Mouse (Mus musculus): ENCODE data around the gene Npb.
A peak's percentile ranks its signal among the peaks of the same experiment; 100 is the strongest.
"Not testable (repeated sequence)": the region's sequence is repeated elsewhere in the genome, so short reads cannot be mapped to it uniquely, and the experiment has no call there.

Gene Npb

DNA sequence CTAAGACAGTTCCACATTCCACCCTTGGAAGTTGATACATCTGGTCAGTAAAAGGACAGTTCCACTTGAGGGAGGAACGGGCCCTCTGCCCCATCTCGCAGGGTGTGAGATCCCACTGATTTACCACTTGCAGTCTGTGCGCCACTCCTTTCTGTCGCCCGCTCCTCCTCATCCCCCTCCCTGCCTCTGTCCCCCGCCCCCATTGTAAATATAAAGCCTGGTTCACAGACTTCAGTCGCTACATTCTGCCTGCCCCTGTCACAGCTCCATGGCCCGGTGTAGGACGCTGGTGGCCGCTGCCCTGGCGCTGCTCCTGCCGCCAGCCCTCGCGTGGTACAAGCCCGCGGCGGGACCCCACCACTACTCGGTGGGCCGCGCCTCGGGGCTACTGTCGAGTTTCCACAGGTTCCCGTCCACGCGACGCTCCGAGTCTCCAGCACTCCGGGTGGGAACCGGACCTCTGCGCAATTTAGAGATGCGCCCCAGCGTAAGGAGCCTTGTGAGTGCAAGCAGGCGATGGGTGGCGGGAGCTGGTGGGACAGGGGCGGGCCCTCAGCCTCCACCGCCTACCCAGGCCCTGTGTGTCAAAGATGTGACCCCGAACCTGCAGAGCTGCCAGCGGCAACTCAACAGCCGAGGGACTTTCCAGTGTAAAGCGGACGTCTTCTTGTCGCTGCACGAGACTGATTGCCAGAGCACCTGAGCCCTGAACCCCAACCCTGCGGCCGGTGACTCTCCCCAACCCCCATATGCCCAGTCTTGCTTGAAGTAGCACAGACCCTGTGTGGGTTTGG is at the start of gene Npb:
TSS of gene Npb (plus strand) at position 237 of the 794 bp plus-strand sequence.
- DNase-seq (ENCODE audit: low spot score in 2 of 2) = peak in 1 of 2 experiments; percentile 4

DNA sequence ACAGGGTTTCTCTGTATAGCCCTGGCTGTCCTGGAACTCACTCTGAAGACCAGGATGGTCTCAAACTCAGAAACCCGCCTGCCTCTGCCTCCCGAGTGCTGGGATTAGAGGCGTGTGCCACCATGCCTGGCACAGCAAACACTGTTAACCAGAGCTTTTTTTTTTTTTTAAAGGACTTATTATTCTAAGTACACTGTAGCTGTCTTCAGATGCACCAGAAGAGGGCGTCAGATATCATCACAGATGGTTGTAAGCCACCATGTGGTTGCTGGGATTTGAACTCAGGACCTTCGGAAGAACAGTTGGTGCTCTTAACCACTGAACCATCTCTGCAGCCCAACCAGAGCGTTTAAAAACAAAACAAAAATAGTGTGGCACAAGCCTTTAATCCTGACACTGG is 49.4 kb upstream of the Npb start:
- DNase-seq (ENCODE audit: low spot score in 2 of 2) = not testable (repeated sequence)

DNA sequence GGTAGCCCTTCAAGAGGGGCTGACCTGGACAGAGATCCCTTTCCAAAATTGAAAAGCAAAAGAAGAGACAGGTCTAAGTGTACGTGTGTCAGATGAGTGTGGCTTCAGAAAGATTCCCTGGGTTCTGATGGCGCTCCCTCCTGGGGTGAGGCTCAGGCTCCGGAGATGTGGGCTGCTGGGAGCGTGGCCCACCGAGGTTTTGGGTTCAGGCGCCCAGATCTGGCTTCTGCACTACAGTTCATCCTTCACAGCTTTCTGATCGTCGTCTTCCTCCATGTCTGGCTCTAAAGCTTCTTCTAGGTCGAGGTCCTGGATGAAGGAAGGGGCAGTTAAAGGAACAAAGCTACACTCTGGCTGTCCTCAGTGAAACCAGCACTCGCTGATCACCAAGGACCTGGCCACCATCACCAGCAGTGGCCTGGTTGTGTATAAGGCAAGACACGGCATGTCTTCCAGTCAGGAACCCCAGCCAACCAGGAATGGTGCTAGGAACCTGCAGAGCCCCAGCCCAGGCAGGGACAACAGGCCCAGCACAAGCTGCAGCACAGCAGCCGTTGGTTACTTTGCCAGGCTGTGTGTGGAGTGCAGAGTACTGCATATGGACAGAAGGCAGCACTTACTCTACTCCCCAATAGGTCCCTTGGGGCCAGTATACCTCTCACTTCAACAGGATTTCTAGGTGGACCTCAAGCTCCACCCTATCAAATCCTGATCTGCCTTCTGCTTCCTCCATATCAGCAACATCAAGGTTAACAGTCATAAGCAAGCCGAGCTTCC is 47.1 kb upstream of the Npb start:
- DNase-seq (ENCODE audit: low spot score in 2 of 2) = no peak

DNA sequence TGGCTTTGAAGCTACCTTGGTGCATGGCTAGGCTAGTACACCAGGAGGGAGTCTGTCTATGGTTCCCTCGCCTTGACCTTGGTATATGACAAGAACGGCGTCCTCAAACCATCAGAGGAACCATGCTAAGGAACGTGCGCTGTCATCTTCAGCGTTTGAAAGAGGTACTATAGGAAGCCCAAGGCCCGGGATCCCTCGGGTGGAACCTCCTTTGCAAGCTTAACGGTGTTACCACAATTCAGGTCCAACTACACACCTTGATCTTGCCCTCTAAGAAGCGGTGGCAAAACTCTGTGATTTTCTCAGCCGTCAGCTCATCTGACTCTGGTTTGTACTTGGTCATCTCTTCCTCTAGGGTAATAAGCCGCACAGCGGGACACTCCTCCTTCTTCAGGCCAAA is 45.3 kb upstream of the Npb start:
- DNase-seq (ENCODE audit: low spot score in 2 of 2) = no peak

DNA sequence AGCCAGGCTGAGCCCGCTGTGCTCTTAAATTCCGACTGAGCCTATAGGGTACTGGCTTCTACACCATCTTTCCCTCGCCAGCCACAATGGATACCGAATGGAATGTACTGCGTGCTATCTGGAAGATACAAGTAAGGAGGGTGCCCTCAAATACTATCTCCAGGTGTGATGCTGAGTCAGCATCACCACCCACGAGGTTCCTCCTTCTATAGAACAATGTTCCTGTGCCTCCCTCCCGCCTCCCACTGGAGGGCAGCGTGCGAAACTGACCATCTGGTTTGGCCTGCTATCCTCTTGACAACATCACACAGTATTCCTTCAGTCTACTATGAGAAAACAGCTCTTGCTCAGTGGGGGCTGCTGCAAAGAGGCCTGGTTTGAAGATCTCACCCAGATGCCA is 43.2 kb upstream of the Npb start:
- no peak for DNase-seq (ENCODE audit: low spot score in 2 of 2)

DNA sequence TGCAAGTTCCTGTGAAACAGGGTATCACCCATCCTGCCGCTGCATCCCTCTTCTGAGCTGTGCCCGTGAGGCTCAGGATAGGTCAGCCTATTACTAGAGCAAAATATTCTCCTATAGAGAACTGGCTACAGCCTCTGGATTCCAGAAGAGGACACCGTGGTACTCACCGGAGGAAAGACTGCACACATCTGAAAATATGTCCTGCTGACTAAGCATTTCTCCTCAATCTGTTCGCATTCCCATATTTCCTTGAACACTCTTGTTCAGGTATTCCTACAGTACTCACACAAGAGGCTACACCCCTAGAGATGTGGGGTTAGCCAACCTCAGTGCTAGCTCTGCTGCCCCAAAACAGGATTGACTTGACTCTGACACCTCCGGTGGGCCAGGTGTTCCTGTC is 40.0 kb upstream of the Npb start:
- DNase-seq (ENCODE audit: low spot score in 2 of 2) = no peak

DNA sequence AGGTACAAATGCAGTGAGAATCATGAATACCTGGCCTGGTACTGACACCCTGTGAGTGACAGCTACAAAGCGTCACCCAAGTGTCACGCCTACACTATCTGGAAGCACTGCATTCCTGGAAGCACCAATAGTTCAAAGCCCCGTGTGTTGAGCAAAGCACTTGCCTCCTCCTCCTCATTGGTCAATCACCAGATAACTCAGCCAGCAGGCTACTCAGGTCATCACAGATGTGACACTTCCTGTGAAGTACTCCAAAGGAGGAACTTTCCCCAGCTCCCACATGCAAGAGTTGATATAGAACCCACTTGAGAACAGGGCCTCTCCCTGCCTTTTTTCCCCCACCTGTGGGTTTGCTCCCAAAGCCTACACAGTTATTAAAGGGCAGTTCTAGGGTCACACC is 37.2 kb upstream of the Npb start:
- DNase-seq (ENCODE audit: low spot score in 2 of 2) = no peak

DNA sequence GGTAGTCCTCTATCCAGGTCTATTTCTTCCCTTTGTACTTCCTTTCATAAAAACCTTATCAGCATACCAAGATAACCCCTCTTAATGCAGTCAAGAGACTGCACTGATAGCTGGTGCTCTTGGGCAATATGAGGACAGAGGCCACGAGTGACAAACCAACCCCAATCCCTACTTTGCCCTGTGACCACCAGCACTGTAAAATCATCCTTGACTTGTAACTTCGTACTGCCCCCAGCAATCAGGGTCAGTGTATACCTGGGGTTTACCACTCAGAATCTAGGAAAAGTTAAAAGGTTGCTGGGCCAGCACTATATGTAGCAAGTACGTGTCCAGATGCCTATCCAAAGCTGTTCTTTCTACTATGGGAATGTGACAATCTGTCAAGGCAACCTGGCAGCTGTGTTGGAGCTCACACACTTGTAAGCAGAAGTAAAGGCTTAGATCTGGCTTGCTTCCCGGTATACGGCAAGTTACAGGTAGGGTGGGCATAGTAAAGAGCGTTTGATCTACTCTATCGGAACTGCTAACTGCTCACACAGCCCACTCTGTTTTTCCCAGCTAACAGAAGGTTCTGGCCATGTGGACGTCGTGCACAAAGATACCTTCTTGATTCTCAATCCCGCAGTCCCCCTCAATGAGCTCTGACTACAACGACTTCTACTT is 36.4 kb upstream of the Npb start:
- no peak for DNase-seq (ENCODE audit: low spot score in 2 of 2)

DNA sequence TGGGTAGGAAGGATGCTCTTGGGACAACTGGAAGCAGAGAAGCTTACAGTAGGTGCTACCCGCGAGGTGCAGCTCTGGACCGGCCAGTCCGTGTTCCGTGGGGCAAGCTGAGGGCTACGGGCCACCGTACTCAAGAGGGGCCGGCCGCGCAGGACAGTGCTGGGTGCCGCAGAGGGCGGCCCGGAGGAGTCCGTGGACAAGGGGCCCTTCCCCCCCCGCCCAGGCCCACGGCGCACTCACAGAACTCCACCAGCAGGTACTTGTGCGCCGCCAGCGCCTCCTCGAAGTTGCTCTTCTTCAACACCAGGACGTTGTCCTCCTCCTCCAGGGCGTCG is 35.9 kb upstream of the Npb start:
- DNase-seq (ENCODE audit: low spot score in 2 of 2) = no peak

DNA sequence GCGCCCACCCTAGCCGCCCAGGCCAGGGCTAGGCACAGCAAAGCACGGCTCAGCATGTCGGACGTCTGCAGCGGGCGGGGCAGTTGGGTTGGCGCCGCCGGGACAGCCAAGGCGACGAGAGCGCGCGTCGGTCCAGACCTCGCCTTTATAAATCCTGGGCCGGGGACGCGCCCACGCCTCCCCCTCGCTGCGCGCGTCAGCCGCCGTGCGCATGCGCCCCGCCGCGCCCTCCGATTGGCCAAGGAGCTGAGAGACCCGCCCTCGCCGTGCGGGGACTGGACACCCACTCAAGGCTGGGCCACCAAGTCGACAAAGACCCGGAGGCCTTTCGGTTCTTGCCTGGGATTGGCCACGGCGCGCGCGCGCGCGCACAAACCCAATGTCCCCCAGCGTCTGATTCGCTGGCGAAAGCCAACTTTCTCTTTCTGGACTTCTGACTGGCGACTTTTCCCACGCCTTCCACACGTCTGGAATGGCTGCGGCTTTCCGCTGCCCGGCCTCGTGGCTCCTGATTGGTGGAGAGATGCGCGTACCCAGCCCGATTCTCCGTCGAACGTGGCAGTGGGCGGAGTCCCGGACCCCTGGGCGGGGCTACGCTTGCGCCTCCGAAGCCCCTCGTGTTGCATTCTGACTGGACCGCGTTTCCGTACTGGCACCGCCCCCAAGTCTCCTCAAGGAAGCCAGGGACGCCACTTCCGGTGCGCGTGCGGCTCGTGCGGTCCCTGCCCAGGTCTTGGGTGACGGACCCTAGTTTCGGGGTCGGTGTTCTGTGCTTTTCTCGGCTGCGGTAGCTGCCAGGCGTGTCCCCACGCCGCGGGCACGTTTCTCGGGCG is 35.3 kb upstream of the Npb start, which contains the start of gene P4hb:
TSS of gene P4hb (minus strand) at position 502 of the 833 bp plus-strand sequence.
- DNase-seq (ENCODE audit: low spot score in 2 of 2) = peak; percentile 98 to 99

DNA sequence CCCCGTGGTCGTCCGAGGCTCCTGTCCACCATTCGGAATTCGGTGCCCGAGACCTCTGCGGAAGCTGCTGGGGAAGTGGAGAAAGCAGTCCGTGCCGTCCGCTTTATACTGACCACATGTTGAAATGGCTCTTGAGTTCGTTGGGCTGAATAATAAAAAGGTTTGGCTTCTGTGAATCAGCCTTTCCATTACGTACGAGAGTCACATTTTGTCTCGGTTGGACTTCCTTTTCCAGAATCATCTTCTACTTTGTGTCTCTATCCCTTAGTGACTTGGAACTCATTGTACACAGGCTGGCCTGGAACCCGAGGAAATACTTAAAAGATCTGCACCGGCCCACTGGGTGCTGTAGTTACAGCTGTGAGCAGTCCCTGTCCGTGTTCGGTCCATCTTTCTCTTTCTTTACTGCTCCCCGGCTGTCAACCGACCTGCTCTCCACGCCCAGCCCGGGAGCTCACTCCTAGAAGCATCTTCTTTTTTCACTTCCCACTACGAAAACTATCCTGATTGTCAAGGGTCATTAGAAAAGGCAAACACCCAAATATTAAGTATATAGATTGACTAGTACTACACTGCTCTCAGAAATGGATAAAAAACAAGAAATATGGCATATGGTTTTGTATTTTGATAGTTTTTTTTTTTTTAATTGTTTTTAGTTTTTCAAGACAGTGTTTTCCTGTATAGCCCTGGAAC is 34.5 kb upstream of the Npb start:
- DNase-seq (ENCODE audit: low spot score in 2 of 2) = no peak

DNA sequence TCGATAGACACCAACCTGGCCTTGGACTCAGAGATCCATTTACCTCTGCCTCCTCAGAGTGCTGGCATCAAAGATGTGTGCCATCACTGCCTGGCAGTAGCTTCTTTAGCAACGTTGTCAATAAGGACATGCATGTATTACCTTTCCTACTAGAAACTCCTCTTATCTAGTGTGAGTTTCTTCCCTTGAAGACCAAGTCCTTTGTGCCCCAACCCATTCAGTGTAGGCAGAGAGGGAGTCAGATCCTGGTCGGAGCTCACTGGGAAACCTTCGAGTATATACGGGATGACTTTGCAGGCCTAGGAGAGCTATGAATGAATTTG is 34.0 kb upstream of the Npb start:
- no peak for DNase-seq (ENCODE audit: low spot score in 2 of 2)

DNA sequence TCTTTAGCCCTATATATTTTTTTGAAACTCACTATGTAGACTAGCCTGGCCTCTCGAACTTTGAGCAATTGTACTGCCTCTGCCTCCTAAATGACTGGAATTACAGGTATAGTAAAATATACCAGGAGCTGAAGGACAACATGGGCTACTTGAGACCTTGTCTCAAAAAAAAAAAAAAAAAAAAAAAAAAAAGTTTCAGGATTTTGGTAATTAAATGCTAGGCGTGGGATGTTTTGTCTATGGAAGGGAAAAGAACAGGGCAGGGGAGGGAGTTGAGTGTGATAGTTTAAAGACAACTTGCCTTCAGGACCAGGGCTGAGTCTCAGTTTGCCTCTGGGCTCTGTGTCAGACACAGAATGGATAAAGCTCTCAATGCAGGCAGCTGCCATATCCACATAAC is 33.2 kb upstream of the Npb start:
- DNase-seq (ENCODE audit: low spot score in 2 of 2) = no peak

DNA sequence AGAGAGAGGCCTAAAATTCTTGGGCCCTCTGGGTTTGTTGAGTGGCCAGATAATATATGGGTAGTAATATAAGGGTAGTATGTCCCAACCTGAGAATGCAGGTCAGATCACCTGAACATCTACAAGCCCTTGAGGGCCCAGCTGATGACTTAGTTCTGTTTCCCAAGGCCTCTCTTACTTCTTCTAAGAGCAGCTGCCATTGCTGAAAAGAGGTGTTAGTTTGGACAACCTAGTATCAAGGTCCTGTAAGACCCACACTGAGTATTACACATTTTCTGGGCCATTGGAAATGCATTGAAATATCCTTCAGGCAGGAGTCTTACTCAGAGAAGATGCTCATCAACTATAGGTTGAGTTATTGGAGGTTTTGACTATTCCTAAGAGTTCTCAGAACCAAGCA is 32.3 kb upstream of the Npb start:
- no peak for DNase-seq (ENCODE audit: low spot score in 2 of 2)

DNA sequence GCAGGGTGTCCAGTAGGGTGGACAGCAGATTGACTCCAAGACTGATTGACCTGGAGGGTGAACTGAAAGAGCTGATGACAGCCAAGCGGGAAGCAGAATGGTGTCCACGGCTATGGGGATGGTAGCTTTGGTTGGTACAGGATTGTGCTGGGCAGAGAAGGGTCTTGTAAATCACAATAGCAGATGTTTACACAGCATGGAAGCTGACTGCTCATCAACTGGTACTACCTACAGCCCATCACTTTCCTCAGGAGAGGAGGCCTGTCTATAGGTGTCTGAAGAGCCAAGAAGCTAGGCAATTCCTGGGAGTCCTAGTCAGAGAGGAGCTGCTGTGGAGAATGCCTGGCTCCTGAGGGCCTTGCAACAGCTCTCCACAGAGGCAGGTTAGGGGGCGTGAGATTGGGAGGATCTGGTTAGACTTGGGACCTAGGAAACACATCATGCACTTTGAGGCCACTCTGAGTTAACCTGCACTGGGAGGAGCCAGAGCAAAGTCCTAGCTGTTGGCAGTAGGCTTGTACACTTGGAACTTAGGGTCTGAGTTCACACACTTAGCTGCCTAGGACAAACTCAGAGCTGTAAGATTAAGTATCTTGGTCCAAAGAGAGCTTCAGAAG is 31.8 kb upstream of the Npb start:
- no peak for DNase-seq (ENCODE audit: low spot score in 2 of 2)

DNA sequence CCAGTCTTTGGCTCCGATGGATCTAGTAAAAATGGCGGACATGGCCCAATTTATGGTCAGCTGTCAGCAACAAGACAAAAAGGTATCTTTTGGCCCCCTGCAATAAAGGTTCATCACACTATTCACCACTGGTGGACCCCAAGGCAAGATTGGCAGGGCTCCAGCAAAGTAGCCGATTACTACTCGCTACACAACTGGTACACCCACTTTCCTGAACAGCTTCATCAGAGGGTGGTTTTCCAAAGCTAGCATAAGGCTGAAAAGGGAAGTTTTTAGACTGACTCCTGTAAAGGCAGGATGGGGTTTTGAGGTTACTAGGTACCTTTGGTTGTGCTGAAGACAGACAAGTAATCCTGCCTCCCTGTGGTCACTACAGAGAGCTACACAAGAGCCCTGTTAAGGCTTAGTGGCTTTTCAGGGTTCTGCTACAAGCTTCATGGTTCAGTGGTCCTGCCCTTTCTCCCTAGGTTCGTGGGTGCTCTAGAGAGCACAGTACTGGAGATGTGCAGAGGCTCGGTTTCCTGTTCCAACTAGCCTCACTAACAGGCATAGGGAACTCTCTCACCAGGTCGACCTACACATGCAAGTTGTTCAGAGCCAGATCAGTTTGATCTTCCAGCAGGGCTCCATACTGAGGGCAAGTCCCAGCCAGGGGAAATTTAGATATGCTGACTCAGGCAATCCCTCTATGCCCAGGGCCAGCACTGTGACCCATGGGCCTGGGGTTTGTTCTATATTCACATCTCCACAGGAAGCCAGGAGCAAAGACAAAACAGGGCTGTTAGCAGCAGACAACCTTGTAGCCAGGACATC is 30.9 kb upstream of the Npb start:
- no peak for DNase-seq (ENCODE audit: low spot score in 2 of 2)

DNA sequence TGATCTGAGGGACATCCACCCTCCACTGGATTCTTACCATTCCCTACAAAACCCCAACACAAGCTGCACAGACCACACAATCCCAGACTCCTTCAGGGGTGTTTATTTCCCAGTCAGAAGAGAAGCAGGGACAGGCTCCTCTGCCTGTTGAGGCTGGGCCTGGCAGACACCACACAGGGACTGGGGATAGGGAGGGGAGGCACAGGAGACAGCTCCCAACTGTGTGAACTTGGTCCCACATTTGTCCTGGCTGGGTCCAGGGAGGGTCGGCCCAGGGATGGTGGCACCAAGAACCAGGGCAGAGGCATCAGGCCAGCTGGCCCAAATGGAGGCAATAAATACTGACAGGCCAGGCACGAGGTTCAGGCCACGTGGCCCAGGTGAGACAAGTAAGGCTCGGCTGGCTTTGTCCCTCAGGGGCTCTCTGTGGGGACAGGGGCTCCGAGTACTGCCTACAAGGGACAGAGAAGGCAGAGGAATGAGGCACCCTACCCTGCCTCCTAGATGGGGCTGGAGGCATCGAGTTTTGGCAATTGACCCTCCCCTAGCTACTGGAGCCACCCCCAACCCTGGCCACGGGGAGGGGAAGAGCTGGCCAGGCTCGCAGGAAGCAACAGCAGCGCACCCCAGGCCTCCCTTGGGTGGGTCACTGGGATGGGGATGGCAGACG is 30.1 kb upstream of the Npb start:
- no peak for DNase-seq (ENCODE audit: low spot score in 2 of 2)

DNA sequence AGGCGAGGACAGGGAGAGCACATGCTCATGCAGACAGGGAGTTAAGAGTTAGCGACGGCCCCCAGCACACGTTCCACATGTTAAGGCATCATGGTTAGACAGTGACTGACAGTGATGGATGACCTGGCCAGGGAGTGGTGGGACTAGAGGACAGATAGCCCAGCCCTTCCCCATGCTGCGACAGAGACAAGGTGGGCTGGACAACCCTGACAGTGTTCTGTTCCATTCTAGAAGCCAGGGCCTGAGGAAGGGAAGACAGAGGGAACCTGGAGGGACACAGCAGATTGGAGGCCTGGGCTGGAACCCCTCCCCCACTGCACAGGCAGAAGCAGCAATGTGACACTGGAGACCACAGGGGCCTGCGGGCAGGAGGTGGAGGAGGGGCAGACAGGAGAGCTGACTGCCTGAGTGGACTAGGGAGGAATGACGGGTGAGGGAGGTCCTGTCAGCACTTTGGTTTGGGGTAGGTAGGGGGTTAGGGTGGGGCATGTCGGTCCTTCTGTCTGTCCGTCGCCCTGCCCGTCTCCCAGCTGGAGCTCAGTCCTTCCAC is 29.5 kb upstream of the Npb start:
- DNase-seq (ENCODE audit: low spot score in 2 of 2) = no peak
